Mouse (Mus musculus) spleen, postnatal 4 days (tissue): ENCODE measurements around the gene Pim3.

Experiments
- DNase-seq, 2 experiments: peaks; one replicate each; pipeline ENCODE4 v3.0.0; 2022; ENCODE audit warnings: low spot score in 2 of 2

Gene Pim3

DNA sequence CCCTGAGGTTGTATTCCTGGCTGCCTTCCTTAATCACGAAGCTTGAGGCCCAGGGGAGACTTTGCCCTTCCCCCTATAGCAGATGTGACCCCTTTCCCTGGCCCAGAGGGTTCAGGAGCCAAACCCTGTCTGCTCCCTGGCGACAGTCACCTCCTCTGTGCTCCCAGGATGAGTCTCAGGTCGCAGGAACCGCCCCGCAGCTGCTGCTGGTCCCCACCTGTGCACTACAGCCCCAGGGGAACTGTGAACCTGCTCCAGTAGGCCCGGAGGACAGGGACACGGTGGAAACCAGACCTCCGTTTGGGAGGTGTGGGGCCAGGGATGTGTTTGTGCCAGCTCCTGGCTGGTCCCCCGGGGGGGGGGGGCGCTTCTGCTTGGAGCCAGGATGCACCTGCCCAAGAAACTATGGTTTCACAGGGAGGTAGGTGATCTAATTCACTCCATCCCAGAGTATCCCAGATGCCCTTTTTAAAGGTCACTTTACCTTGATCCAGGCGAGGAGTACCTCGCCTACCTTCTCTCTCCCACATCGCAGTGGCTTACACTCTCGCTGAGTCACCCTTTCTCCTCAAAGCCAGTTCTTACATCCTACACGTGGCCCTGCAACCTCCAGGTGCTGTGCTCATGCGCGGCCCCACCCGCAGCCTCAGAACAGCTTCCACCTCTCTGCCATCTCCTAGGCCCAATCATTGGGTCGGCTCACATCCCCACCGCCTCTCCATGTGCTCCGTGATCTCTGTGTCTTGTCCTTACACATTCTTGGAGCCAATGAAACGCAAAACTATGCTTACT, 19.5 kb downstream of the Pim3 start:
- DNase-seq: no peak

DNA sequence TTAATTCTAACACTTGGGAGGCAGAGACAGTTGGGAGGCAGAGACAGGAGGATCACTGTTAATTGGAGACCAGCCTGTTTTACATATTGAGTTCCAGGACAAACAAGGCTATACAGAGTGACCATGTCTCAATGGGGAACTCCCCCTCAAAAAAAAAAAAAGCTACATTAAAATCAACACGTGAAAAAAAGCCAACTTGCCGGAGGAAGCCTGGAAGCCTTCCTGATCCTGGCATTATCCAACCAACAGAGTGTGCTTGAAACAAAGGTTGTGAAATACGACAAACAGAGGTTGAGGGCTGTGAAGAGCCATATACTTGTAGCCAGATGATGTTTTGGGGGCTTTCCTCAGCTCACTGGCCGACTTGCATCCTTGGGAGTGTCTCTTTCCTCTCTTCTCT, 20.9 kb downstream of the Pim3 start:
- DNase-seq: no peak

DNA sequence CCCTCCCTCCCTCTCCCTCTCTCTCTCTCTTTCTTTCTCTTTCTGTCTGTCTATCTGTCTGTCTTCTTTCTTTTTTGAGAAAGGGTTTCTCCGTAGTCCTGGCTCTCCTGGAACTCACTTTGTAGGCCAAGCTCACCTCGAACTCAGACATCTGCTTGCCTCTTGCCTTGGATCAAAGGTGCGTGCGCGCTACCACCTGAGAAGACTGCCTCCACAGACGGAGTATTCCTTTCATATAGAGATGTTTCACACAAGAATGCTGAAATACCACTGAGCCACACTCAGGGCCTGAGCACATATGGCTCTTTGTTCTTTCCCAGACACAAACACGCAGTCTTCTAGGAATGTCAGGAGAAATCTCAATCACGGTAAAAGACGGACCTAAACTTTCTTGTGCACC, 21.4 kb downstream of the Pim3 start:
- DNase-seq: no peak

DNA sequence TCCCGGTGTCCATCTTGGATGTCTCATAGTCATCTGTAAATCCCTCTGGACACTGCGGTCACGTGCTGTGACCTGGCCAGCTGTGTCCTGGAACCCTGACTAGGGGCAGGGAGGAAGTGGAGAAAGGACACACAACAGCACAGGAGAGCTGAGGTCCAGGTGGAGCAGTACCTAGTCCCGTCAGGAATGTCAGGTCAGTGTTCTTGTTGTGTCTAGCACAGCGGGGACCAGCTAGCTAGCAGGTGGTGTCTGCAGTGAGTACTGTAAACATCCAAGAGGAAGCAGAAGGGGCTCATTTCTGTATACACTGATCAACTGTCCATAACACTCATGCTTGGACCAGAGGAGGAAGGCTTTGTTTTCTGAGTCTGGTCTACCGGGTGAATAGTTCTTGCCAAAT, 23.4 kb downstream of the Pim3 start:
- DNase-seq: no peak

DNA sequence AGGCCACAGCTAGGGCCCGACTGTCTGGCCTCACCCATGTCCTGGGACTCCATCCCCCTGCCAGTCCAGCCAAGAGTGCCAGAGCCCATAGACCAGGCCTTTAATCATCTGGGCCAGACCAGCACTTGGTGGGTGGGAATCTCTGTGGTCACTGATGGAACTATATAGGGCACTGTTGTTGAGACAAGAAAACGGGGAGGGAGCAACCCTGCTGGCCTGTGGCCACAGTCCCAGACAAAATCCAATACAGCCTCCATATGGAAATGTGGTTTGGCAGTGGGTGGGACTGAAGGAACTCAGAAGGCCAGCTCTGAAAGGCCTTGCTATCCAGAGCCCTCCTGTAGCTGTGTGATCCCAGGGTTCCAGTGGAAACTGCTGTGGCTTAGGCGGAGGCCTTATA, 27.0 kb downstream of the Pim3 start:
- DNase-seq: no peak

DNA sequence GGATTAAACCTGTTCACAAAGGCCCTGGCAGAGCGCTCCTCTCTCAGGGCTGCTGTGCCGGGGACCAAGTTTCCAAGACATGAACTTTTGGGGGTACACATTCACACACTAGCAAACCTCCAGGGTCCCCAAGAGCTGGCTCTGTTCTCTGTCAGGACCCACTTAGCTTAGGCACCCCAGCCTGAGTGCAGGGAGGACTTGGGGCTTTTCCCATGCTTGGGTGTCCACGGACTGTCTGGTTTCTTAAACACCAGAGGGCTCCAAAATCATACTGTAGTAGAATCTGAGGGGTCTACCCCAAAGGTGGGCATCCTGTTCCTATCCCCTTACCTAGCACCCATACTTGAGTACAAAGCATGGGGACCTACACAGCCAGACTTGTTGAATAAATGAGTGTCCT, 28.0 kb downstream of the Pim3 start:
- no peak for DNase-seq

DNA sequence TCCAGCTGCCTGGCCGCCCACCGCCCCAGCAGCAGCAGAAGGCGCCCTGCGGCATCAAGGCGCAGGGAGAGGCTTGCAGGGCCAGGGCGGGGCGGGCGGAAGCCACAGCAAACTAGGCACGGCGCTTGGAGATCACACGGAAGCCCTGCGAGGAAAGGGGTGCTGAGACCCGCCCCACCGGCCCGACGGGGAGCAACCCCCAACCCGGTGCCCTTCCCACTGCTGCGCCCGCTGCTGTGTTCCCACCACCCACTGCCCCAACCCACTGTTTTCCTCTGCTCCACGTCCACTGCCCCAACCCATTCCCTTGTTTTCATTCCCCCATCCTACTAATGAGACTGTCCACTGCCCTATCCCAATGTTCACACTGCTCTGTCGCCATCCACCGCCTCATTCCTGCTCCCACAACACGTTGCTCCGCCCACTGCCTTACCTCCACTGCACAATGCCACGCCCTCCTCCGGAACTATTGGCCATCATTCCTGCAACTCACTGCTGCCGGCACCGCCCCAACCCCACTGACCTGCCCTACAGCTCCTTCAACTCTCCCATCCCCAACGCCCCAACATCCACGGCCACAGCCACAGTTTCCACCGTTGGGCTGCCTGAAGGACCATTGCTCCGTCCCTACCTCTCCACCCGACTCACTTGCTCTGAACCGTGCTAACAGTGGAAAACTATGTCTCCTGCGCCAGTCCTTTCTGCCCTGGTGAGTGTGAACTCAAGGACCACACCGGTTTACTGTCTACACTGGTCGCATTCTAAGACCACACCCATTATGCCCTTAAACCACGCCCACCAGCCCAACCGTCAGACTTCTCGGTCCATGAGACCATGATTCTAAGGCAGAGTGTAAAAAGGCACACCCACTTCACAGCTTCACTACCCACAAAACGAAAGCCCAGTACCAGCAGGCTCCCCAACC, 29.0 kb downstream of the Pim3 start:
- DNase-seq: peak; percentile 64 to 75

DNA sequence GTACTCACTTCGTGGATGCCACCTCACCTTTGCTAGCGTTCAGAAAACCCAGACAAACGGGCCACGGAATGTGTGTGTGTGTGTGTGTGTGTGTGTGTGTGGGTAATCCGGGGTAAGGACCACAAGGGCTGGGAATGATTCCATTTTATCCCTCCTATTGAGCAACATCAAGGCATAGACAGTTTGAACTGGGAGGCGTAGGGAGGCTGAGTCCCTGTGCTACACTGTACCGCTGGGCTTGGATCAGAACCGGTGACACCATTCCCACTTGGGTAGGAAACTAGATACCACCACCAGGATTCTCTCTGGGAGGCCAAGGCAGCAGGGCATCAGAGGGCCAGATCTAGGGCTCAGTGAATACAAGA, 29.7 kb downstream of the Pim3 start:
- DNase-seq: no peak

DNA sequence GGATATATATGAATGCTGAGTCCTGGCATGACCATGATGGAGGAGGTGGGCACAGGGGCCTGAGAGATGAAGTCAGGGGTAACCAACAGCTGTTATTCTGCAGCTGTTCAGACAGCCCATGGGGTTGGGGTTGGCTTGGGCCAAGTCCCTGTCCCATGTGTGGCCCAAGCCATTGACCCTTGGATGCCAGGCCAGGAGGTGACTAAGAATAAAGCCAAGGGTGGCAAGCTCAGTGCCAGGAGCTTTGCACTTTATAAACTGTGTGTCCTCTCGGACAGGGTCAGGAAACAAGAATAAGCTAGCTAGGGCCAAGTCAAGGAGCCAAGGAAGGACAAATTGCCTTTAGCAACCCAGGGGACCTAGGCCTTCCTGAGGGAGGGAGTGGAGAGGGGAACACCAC, 30.3 kb downstream of the Pim3 start:
- DNase-seq: no peak

DNA sequence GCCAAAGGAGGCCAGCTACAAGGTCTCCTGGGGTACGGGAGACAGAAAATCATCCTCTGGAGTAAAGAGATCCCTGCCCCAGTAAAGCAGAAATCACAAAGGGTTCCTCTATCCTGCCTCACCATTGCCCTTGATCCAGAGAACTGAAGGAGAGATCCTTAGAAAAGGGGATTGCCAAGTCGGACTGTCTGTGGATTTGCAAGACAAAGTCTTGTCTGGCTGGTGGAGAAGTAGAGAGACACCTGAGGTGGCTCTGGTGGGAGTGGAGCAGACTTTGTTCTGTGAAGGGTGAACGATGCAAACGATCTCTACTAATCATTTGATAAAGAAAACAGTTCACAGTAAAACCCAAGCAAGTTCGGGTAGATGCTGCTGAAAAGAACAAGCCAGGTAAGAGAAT, 30.9 kb downstream of the Pim3 start:
- DNase-seq: no peak

DNA sequence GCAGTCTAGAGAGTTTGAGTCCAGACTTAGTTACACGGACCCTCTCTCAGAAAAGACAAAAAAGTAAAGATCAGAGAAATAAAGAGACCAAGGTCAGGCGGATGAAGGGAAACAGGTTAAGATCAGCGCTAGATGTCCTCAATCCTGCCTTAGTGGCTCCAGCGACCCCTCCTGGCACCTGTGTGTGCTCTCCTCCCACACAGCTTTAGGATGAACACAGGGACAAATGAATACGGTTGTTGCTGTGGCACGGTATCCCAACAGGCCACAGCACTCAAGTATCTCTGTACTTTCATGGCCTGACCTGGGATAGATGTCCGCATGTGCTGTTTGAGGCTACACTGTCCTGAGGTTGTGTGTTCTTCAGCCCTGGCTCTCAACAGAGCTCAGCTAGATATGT, 33.1 kb downstream of the Pim3 start:
- no peak for DNase-seq

DNA sequence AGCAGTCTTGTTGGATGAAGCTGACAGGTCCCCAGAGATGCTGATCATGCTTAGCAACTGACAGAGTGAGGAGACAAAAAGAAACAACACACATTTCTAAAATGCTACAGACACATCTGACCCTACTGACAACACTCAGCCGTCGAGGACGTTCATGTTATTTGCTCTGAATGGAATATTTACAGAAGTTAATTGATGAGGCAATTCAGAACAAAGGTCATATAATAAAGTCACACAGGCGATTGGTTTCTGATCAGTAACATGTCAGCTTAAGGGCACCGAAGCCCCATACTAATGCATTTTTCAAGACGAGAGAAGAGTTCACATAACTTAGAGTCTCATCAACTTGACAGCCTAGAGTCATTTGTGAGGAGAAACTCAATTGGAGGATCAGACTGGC, 33.9 kb downstream of the Pim3 start:
- DNase-seq: no peak

DNA sequence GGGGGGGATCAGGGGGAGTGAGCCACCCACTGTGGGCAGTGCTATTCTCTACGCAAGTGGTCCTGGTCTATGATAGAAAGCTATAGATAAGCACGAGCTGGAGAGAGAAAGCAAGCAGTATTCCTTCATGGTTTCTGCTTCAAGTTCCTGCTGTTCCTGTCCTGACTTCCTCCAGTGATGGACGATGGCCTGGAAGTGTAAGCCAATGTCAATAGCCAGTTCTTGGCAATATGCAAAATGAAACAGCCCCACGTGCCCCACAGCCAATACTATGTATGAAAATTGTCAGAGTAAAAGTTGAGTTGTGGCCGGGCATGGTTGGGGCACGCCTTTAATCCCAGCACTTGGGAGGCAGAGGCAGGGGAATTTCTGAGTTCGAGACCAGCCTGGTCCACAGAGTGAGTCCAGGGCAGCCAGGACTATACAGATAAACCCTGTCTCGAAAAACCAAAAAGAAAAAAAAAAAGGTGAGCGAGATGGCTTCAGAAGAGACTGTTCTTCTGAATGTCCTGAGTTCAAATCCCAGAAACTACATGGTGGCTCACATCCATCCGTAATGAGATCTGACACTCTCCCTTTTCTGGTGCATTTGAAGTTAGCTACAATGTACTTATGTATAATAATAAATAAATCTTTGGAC, 34.5 kb downstream of the Pim3 start:
- no peak for DNase-seq

DNA sequence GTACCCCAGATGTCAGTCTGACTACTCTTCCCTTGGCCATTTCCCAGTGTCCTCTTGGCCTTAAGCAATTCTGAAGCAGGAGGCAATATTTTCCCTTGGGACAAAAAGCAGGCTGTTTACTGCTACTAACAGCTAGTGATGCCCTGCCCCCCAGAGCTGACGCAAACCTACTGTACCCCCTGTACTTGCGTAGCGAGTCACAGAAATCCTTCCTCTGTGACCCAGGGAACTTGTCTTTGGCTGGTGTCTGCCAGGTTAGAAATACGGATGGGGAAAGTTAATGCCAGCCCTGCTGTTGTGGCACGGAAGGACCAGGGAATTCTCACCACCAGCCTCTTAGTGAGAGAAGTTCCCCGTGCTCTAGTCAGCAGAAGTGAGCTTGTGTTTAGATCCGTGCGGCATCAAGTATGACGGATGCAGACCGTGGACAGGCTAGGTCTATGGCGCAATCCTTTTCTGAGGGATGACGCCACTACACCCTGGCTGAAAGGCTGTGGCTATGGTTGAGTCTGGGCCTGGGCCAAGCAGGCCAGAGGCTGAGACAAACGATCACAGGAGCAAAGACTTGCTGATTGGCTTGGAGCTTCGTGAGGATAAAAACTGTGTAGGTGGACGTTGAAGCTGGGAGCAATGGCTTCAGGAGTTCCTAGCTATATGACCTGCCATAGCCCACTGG, 40.4 kb downstream of the Pim3 start:
- no peak for DNase-seq

DNA sequence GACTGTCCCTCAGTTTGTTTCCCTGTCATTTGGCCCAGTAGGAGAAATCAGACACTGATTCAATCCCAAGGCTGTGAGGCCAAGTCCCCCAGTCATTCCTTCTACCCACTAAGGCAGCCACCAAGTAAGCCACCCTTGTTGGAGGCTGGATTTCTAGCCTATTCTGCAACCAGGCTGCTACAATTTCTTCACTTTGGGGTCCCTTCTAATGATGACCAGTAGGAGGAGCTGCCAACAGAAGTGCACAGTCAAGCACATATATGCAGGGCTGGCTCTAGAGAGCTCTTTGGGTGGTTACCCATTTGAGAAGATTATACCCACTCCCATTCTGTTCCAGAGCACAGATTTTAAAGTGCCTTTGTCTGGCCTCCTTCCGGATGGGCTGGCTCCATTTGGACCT, 41.1 kb downstream of the Pim3 start:
- no peak for DNase-seq

DNA sequence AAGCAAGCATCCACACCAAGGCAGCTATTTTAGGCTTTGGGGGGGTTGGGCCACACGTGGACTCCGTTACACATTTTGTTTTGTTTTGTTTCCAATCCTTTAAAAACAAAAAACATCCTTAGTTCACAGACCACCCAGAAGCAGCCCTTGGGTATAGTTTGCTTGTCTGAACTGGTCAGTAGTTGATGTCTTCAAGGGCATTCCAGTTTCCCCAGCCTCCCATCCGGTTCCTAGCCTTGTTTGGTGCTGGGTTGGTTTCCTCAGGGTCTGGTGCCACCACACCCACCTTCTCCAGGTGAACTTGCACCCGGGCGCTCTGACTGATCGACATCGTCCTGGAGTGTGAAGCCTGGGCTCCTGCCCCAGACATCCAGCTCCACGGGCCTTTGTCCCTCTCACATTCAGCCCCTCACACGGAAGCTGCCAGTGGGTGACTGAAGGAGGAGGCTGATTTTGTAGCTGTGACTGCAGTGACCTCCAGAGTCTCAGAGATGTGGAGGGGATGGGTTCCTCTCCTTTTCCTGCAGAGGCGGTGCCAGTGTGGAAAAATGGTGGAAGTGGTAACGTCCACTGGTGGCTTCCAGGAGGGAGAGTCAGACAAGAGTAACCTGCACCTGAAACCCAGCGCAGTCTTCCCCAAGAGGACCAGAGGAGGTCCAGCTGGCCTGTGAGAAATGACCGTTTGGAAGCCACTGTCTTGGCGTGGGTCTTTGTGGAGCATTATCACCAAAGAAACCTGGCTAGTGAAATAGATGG, 42.2 kb downstream of the Pim3 start:
- DNase-seq: no peak

DNA sequence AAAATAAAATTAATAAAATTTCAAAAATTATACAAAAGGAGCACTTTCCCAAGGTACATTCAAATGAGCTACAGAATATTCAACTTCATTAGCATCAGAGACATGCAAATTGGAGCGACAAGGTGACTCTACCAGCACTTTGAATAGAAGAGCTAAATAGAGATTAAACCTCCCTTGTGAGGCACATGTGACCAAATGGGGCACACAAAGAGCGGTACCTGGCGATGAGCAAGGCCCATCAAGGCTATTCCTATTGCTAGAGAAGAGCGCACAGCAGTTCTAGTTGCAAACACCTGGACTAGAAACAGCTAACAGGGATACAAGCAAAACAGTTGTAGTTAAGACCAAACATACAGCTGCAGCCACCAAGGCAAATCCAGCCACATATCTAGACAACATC, 44.4 kb downstream of the Pim3 start:
- no peak for DNase-seq

DNA sequence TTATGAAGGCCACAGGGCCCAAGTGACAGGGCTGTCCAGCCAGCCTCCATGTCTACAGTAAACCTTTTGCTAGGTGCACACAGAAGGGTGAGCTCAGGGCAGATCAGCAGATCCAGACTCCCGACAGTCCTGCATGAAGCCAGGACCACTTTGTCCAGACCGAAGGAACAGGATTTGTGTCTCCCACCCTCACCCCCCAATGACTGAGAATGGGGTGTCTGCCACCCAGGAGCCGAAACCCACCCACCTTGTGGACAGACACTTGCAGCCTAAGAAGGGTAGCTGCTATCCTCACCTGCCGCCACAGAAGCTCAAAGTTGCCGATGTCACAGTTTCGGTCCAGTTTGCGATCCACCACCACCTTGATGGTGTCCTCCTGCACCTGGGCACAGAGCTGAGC, 53.1 kb downstream of the Pim3 start:
- no peak for DNase-seq
